Mouse (Mus musculus) R1 (cell line): ENCODE measurements at regions not wholly inside any gene's neighbourhood (a gene's known extent, or its start where the extent isn't known, plus 50 kb on each side); places are given as distances from the start of the nearest gene placed in this dataset.

Source experiments
- DNase-seq: peaks from one replicate; pipeline ENCODE4 v3.0.0-alpha.2; 2018; ENCODE audit warnings: low read depth, low spot score

- no peak for DNase-seq
Measured at GRCm38 (mm10) chr10:39316533-39316932, 52.1 kb upstream of the Fyn start.

- DNase-seq = no peak
Measured at GRCm38 (mm10) chr10:39315434-39316174, 53.1 kb upstream of the Fyn start.

GRCm38 (mm10) chr10:39311501-39311900 lies 57.2 kb upstream of the Fyn start:
- no peak for DNase-seq

- no peak for DNase-seq
Measured at GRCm38 (mm10) chr10:39308535-39308934, 60.1 kb upstream of the Fyn start.

- DNase-seq = no peak
Measured at GRCm38 (mm10) chr10:39292703-39293496, 75.8 kb upstream of the Fyn start.

- DNase-seq = no peak
Measured at GRCm38 (mm10) chr10:39291747-39292198, 76.9 kb upstream of the Fyn start.

- DNase-seq = no peak
Measured at GRCm38 (mm10) chr10:39291134-39291746, 77.4 kb upstream of the Fyn start.

GRCm38 (mm10) chr10:39290245-39290644 lies 78.4 kb upstream of the Fyn start:
- DNase-seq = no peak

- DNase-seq = no peak
Measured at GRCm38 (mm10) chr10:39280366-39281000, 88.2 kb upstream of the Fyn start.

- DNase-seq = peak; percentile 52
Measured at GRCm38 (mm10) chr10:39274202-39274601, 94.5 kb upstream of the Fyn start.

GRCm38 (mm10) chr10:39273426-39273825 lies 95.2 kb upstream of the Fyn start:
- DNase-seq = no peak

- no peak for DNase-seq
Measured at GRCm38 (mm10) chr10:39272387-39272949, 96.2 kb upstream of the Fyn start.

- DNase-seq = no peak
Measured at GRCm38 (mm10) chr10:39270406-39270805, 98.2 kb upstream of the Fyn start.

- no peak for DNase-seq
Measured at GRCm38 (mm10) chr10:39267236-39267635, 101.4 kb upstream of the Fyn start.

- DNase-seq = peak; percentile 26
Measured at GRCm38 (mm10) chr10:39266482-39266881, 102.2 kb upstream of the Fyn start.

- DNase-seq = no peak
Measured at GRCm38 (mm10) chr10:39262466-39262865, 98.9 kb upstream of the Ccn6 start.

- DNase-seq = no peak
Measured at GRCm38 (mm10) chr10:39261174-39262145, 97.9 kb upstream of the Ccn6 start.

GRCm38 (mm10) chr10:39260061-39260460 lies 96.5 kb upstream of the Ccn6 start:
- DNase-seq = no peak

GRCm38 (mm10) chr10:39257371-39258154 lies 94.0 kb upstream of the Ccn6 start:
- DNase-seq = no peak

- no peak for DNase-seq
Measured at GRCm38 (mm10) chr10:39254561-39254960, 91.0 kb upstream of the Ccn6 start.
